Mouse (Mus musculus) kidney, postnatal 36 days (tissue): Measurements from ENCODE around the gene Vps4a.
A peak's percentile ranks its signal among the peaks of the same experiment; 100 is the strongest.
"Not testable (repeated sequence)": the region's sequence is repeated elsewhere in the genome, so short reads cannot be mapped to it uniquely, and the experiment has no call there.

Experiments
- DNase-seq, 2 experiments: peaks; one replicate each; pipeline ENCODE4 v3.0.0; 2021 to 2022; ENCODE audit warnings: mixed read lengths in 2 of 2

Vps4a gene

DNA sequence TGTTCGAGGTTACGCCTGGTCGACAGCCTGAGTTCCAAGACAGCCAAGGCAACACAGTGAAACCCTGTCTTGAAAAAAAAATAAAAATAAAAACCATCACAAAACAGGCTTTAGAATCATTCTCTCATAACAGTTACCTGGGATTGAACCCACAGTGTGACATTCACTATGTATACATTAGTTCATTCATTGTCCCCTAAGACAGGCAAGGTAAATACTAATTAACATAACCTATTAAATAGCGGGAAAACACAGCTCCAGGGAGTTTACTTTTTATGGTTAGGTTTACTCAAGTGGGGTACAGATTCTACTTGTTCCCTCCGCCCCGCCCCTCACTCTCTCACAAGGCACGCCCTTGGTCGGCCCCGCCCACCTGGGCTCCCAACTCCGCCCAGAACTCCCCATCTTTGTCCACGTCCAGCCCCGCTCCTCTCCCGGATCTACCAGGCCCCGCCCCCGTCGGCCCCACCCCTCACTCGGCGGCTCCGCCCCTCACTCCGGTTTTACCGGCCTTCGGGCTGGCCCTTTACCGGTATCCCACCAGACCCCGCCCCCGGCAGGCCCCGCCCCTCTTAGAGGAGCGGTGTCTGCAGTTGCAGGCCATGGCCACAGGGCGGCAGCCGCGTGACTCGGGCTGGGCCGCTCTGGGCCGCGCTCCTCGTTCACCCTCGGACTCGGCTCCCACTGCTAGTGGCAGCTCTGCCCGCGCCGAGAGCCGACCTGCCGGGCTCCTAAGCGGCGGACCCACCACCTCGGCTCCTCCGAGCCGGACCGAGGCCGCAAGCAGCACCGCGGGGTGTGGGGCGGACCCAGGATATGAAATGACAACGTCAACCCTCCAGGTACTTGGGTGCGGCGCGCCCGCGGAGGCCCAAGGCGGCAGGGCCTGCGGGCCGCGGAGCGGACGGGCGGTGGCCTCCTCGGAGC lies at the start of gene Vps4a:
Vps4a (plus strand) TSS at position 573 of the 927 bp plus-strand sequence.
- peak; percentile 96 to 99 for DNase-seq

DNA sequence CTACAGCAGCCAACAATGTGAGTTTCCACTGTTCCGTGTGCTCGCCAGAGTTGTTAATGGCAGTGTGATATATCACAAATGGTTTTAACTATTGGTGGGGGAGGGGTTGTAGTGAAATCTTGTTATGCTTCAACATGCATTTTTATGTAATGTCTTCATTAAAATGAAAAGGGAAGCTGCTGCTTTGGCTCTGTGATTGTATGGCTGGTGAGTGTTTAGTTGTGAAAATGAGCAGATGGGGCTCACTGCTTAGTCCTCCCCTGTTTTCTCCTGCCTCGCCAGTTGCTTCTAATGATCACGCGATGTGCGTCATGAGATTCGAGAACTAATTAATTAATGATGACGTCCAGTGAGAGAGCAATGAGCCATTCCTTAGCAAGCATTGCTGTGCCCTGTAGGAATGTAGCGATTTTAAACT lies 45.6 kb upstream of the Vps4a start:
- DNase-seq, result no peak

GRCm38 (mm10) chr8:106985951-106986350 lies 45.1 kb upstream of the Vps4a start:
- DNase-seq, result no peak

DNA sequence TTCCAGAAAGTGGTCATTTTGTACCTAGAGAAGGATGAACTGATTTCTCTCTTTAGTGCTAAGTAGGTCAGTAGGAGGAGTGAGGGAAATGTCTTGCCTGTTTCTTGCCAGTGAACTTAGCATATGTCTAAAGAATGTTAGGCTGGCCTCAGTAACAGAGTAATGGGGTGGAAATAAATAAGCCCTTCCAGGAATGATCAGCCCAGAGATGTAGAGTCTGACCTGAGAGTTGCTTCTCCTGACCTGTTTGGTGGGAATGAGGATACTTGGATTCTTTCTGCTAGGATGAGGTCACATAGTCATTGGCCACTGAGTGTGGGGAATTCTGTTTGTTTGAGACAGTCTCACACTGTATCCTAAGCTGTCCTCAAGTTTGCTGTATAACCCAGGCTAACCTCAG lies 43.5 kb upstream of the Vps4a start:
- no peak for DNase-seq

GRCm38 (mm10) chr8:106991393-106991792 lies 39.6 kb upstream of the Vps4a start:
- DNase-seq, result no peak

DNA sequence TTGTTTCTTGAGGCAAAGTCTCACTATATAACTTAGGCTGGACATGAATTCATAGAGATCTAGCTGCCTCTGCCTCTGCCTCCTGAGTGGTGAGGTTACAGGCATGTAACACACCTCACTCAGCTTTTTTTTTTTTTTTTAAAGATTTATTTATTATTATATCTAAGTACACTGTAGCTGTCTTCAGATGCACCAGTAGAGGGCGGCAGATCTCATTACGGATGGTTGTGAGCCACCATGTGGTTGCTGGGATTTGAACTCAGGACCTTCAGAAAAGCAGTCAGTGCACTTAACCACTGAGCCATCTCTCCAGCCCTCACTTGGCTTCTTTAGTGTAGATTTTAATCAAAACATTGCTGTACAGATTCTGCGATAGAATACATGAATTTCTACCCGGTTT lies 34.7 kb upstream of the Vps4a start:
- peak in 1 of 2 experiments; percentile 43 for DNase-seq

DNA sequence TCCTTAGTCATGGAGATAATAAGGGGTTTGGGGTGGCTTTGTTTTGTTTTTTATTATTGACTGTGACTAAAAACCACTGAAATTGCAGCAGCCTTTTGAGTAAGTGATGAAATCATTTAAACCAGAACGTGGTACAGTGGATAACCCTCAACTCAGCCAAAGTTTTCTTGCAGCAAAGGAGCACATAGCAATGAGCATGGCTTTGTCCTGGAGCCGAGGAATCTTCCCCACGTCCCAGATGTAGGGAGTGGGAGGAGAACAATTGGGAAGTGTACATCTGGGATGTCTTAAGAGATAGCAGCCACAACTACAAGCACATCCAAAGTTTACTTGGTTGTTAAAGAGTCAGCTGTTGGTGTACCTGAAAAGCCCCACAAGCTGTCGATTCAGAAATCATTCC lies 33.6 kb upstream of the Vps4a start:
- DNase-seq, result no peak

DNA sequence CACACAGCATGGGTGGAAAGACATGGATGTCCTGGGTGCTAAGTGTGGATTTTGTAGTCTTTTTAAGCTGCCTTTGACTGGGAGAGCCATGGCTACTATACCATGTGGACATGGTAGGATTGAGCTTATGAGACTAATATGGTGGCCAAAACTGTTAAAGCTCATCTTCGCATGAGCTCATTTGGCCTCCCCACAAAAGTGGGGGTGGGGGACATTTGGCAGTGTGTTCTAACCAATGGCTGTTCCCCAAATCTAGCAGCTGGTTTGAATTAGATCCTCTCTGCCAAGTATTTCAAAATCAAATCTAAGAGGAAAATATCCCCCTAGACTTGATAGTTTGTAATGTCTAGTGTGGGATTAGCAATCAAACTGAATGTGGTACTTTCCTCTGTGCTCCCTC lies 32.0 kb upstream of the Vps4a start:
- no peak for DNase-seq

DNA sequence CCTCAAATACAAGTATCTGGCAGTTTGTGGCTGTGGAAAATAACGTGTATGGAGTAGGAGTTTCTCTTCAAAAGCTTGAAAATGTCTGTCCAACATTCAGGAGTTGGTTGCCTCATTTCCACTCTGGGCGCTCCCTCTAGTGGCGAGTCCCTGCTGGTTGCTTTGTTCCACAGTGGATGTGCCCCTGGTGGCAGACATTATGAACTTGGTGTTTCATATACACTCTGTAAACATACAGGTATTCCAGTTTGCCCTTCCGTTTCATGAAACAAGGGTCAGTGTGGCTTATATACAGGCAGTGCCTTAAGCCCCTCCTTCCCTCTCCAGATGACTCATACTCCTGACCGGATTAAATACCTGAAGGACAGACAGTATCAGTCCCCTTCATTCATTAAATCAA lies 28.5 kb upstream of the Vps4a start:
- DNase-seq, result peak; percentile 89 to 96

- no peak for DNase-seq
These were observed 23.2 kb upstream of the Vps4a start for GRCm38 (mm10) chr8:107007795-107008194.

DNA sequence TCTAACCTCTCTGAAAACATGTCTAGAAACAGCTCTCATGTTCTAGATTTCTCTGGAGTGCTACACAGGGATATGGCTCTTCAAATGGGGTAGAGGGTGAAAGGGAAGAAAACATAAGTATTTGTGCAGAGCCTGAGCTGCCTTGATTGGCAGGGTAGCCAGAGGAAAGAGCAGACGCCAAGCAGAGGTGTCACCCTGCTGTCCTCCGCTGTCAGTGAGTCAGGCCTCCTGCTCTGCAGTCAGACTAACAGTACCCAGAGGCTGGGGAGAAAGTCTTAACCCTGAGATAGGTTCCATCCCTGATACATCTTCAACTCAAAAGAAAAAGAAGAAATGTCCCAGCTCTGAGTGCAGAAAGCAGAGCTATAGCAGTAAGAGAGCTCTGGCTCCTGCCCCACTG lies 18.4 kb upstream of the Vps4a start:
- DNase-seq, result no peak

DNA sequence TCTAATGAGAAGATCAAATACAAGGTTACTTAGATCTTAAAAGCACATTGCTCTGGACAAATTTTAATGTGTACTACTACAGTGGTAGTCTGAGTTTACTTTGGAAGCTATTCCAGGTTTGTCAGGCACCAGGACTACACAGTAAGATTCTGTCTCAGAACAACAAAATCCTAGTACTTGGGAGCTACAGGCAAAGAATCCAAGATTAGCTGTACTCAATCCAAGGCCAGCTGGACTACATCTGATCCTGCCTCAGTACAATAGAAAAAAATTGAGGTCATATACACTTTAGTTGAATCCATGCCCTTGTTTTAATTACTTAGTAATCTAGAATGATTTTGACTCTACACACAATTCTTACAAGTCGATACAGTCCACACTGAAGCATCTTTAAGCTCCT lies 16.1 kb upstream of the Vps4a start:
- DNase-seq, result no peak

GRCm38 (mm10) chr8:107023479-107023878 lies 7.5 kb upstream of the Vps4a start:
- no peak for DNase-seq

- no peak for DNase-seq
These were observed 1.7 kb upstream of the Vps4a start for GRCm38 (mm10) chr8:107029310-107029709.

GRCm38 (mm10) chr8:107030058-107030457 lies 964 bp upstream of the Vps4a start:
- no peak for DNase-seq

DNA sequence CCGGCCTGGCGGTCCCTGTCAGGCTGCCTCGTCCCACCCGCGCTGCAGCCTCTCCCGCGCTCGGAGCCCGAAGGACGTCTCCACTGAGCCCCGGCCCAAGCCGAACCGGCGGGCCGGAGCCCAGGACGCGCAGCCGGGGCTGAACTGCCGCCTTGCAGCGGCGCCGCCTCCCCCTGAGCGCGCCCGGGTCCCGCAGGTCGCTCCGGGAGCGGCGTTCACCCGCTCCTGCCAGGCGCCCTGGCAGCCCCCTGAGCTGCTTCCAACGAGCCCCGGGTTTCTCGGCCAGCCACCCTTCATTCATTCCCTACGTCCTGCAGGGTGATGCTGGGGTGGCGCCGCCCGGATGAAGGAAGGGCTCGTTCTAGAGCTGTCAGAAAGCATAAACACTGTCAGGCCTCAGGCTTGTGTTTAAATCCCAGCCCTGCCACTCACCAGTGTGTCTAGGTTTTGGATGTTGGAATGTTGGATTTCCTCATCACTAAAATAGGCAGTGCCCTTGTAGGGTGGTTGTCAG lies 612 bp downstream of the Vps4a start:
- DNase-seq, result peak in 1 of 2 experiments; percentile 6

DNA sequence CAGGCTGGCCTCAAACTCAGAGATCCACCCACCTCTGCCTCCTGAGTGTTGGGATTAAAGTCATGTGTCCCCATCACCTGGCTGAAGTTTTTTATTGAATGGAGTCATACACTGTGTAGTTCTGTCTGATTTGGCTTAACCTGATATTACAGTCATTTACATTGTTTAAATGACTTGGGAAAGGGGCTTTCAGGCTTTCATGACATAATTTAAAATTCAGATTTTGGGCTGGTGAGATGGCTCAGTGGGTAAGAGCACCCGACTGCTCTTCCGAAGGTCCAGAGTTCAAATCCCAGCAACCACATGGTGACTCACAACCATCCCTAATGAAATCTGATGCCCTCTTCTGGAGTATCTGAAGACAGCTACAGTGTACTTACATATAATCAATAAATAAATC lies 2.6 kb downstream of the Vps4a start:
- not testable (repeated sequence) for DNase-seq

- DNase-seq, result no peak
These were observed 4.6 kb downstream of the Vps4a start for GRCm38 (mm10) chr8:107035641-107036040.

DNA sequence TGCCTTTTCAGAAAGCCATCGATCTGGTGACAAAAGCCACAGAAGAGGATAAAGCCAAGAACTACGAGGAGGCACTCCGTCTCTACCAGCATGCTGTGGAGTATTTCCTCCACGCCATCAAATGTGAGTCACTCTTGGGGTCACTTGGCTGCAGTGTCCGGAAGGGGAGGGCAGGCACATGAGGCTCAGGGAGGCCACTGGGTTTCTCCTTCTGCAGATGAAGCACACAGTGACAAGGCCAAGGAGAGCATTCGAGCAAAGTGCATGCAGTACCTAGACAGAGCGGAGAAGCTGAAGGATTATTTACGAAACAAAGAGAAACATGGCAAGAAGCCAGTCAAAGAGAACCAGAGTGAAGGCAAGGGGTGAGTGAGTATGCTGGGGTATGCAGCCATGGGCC lies 5.6 kb downstream of the Vps4a start:
- peak; percentile 51 to 64 for DNase-seq

DNA sequence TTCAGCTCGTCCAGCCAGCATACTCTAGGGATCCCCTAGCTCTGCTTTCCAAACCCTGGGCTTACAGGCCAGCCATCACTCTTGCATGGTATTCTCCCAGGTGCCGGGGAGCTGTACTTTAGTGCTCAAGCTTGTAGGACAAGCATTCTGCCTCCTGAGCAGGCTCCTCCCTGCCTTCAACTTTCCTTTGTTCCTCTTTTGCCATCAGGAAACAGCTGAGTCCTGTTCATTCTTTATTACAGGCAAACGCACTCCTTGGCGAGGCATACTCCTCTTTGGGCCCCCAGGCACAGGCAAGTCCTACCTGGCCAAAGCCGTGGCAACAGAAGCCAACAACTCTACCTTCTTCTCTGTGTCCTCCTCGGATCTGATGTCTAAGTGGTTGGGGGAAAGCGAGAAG lies 9.6 kb downstream of the Vps4a start:
- no peak for DNase-seq

DNA sequence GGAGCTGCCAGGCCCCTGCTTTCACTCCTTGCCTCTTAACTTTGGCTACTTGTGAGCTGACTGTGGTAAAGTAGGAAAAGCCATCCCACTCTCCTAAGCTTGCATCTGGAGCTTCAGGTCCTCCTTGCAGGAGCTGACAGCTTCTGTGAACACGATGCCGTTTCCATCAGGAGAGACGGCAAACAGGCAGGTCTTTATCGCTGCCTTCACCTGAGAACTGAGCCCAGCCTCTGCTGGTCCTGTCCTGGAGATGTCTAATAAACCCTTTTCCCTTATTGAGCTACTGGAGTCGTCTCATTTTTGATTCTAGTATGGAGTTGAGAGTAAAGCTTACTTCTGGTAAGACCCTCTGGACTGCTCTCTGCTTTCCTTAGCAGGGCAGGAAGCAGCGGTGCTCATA lies 14.5 kb downstream of the Vps4a start:
- DNase-seq, result no peak

DNA sequence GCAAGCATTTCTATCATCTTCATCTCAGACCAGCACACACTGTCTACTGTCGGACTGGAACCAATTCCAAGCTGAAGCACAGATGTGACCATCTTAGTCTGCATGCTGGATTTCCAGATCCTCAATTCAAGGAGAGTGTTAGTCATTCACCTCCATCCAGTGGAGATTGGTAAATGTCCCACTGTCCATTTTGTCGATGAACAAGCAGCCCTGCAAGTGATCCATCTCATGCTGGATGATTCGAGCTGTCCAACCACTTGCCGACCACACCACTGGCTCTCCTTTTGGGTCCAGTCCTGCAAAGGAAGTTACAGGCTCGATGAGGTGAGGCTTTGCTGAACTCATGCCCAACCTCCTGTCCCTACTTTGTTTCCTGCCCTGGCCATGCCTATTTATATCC lies 16.0 kb downstream of the Vps4a start:
- DNase-seq, result no peak

DNA sequence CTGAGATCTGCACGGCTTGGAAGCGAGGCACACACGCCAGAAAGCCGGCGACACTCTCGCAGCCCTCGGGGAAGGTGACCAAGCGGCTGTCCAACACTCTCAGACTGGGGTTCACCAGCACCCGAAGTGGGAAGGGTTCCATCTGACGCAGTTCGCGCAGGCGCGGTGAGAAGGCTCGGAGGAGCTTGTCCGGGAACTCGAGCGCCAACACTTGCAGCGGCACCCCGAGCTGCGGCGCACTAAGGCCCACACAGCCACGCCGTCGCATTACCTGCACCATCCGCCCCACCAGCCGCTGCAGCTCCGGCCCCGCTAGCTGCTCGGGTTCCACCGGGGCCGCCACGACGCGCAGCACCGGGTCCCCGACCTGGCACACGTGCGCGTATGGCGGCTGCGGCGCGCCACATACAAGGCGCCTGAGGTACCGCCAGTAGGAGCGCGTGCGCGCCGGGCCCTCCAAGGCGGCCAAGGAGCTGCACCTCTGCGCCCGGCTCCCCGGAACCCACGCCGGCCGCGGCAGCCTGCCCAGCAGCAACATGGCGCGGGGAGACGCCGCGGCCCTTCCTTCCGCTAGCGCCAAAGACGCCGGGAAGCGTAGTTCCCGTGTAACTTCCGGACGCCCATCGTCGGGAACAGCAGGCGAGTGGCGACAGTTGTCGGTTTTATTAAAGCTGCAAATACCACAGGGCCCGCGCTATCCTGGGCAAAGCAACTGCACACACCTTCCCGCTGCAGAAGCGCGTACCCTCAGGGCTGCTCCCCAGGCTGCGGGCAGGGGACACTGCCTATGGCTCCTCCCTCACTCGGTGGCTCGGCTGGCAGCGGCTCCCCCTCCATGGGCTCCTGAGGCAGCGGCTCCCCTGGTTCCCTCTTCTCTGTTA lies 17.3 kb downstream of the Vps4a start, which contains the start of gene Pdf:
Pdf (minus strand) TSS at position 554 of the 881 bp plus-strand sequence.
- peak; percentile 82 to 90 for DNase-seq
